Mouse (Mus musculus) heart, postnatal 25 days (tissue): ENCODE data around the gene Rbbp5. TPM values are rescaled to one million over a fixed set of nuclear protein-coding genes. Genes with fewer than 3 reads are reported as not detected.

Experiments used
- DNase-seq: peaks from one replicate; pipeline ENCODE4 v3.0.0; 2022; ENCODE audit warnings: low spot score
- intact Hi-C: fragments of 180-260 bp; cut with DNase I; formaldehyde crosslinking; loops from one replicate; pipeline ENCODE4 v1.15.1; 2025
- total RNA-seq, 2 experiments: library from RNA; stranded (reverse); gene quantifications; 2 replicates each; pipeline ENCODE4 v1.2.3; 2021

Rbbp5 gene
- total RNA-seq, 2 experiments from 2014 or later: 18.9 to 24.2 TPM

DNA sequence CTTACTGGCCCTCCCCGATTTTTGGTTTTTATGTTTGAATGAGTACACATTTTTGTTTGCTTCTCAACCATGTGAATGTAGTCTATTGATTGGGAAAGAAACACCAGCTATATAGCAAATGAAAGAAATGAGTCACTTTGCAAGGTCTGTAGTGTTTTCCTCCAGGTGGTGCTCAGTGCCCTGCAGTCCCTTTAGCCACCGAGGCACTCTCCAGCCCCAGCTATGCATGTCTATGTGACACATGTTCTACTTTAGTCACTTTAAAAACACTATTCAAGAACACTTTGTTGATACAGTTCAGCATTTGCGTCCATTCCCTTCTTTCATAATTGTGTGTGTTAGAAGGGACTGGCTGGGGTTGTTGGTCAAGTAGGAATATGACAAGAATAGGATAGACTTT is 6.1 kb downstream of the Rbbp5 start:
- intact Hi-C loops: no loop called here
- DNase-seq: no peak

DNA sequence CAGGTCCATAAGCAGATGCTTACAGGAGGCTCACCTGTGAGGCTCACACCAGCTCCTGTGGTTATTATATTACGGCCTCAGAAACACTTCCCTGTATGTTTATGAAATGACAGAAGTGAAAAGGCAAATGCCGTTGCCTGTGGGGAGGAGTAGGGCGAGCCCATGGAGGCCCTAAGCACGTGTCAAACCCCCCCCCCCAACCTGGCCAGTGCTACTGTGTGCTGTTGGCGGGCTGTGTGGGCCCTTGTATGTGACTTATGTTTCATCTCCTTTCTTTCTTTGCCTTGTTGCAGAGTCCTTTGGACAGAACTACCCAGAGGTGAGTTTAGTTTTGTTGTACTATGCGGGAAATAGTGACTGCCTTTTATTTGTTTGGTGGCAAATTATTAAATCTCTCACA is 6.6 kb downstream of the Rbbp5 start:
- intact Hi-C loops: no loop called here
- no peak for DNase-seq

DNA sequence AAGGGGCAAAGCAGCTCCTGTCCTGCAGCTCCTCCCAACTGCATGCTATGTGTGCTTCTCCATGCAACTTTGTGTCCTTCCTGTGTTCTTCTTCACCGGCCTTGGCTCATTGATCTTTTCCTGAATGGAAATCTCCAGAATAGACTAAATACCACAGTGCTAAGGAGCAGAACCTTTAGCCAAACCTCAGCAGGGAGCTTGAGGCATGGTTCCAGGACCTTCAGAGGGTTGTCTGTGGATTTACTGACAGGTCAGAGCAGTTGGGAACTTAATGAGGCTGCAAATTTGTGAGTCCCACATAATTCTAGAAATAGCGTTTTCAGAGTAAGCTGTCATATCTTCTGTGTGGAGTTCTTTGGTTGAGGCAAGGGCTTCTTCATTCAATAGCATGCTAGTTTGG is 23.4 kb downstream of the Rbbp5 start:
- DNase-seq: no peak
- intact Hi-C loops: no loop called here

- intact Hi-C loops: no loop called here
- DNase-seq: no peak
Measured at GRCm38 (mm10) chr1:132505155-132505554, 28.0 kb downstream of the Rbbp5 start.

GRCm38 (mm10) chr1:132506058-132506457 is 28.9 kb downstream of the Rbbp5 start, which contains the start of gene Tmem81:
Gene Tmem81 (plus strand): TSS chr1:132506230.
- intact Hi-C loops: no loop called here
- no peak for DNase-seq

DNA sequence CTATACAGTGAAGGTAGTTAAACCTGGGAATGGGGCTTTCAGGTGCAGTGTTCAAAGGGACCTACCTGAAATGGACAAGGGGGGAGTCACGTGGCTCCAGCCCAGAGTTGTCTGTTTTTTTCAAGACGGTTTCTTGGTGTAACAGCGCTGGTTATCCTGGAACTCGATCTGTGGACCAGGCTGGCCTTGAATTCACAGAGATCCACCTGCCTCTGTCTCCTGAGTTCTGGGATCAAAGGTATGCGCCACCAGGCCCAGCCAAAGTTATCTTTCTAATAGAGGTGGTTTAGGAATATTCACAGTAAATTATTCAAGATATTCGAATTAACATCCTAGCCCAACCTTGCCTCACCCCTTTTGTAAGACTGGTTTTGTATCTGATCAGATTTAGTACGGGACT is 29.5 kb downstream of the Rbbp5 start:
- intact Hi-C loops: no loop called here
- DNase-seq: no peak

DNA sequence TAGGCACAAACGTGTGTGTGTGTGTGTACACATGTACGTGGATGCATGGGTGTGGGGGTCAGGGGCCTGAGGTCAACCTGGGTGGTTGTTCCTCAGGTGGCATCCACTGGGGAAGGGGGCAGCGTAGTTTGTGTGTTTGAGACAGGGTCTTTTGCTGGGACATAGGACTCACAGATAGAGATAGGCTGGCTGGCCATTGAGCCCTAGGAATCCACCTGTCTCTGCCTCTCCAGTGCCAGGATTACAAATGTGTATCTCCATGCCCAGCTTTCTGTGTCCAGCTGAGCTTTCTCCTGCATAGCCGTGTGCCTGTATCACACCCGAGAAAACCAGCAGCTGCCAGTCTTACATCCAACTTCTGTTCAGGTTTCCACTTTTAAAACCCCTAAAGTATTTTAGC is 32.6 kb downstream of the Rbbp5 start:
- no peak for DNase-seq
- intact Hi-C loops: no loop called here

- intact Hi-C loops: no loop called here
- DNase-seq: no peak
Measured at GRCm38 (mm10) chr1:132511521-132511920, 34.4 kb downstream of the Rbbp5 start.

GRCm38 (mm10) chr1:132512106-132512505 is 34.9 kb downstream of the Rbbp5 start:
- intact Hi-C loops: no loop called here
- DNase-seq: no peak

DNA sequence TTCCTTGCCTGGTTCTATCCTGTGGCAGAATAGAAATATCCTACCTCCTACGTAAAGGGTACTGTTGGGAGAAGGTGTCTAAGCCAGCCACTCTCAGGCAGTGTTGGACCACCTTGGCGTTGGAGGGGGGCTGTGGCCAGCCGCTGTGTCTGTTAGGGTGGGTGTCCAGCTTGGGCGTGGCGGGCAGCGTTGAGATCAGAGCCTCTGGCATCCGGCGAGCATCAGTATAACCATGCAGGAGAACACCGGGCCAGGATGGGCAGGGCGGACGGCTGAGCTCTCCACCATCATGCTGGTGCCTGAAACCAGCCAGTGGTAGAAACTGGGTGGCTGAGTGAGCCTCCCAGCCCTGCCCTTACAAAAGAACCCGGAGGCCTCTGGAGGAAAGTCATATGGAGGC is 38.2 kb downstream of the Rbbp5 start:
- intact Hi-C loops: no loop called here
- no peak for DNase-seq

GRCm38 (mm10) chr1:132516776-132517175 is 39.6 kb downstream of the Rbbp5 start:
- no peak for DNase-seq
- intact Hi-C loops: no loop called here

DNA sequence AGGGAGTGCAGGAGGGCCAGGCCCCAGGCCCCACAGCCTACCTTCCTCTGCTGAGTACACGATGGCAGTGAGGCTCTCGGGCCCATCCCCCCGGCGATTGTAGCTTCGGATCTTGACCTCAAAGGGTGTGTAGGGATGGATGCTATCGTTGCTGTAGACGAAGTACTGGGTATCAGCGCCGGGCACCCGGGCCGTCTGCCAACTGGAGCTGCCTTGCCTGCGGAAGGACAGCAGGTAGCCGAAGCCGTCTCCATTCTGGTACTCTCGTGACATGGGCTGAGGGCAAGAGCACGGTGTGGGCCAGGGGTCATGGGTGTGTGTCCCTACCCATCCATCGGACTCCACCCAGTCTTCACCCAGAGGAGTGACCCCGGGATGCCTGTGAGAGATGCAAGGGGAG is 41.5 kb downstream of the Rbbp5 start:
- intact Hi-C loops: no loop called here
- no peak for DNase-seq

- intact Hi-C loops: loop anchor here (2.0 kb wide), 1 partner anchor 153 kb away; no protein-coding TSS in a partner anchor
- DNase-seq: no peak
Measured at GRCm38 (mm10) chr1:132519734-132520133, 42.6 kb downstream of the Rbbp5 start.

DNA sequence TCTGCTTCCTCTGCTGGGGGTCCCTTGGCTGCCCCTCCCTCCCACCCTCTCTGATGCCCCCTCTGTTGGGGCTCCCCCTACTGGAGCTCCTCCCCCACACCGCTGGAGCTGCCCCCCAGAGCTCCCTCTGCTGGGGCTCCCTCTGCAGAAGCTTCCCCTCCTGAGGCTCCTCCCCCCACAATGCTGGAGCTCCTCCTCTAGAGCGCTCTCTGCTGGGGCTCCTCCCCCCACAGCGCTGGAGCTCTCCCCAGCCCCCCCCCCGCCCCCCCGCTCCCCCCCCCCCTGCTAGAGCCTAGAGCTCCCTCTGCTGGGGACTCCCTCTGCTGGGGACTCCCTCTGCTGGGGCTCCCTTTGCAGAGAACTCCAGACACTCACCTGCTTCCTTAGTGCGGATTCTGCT is 43.6 kb downstream of the Rbbp5 start:
- intact Hi-C loops: loop anchor here (2.0 kb wide), 1 partner anchor 154 kb away; no protein-coding TSS in a partner anchor
- no peak for DNase-seq

- intact Hi-C loops: no loop called here
- no peak for DNase-seq
Measured at GRCm38 (mm10) chr1:132523048-132523447, 45.9 kb downstream of the Rbbp5 start.

GRCm38 (mm10) chr1:132523920-132524319 is 46.8 kb downstream of the Rbbp5 start:
- intact Hi-C loops: no loop called here

DNA sequence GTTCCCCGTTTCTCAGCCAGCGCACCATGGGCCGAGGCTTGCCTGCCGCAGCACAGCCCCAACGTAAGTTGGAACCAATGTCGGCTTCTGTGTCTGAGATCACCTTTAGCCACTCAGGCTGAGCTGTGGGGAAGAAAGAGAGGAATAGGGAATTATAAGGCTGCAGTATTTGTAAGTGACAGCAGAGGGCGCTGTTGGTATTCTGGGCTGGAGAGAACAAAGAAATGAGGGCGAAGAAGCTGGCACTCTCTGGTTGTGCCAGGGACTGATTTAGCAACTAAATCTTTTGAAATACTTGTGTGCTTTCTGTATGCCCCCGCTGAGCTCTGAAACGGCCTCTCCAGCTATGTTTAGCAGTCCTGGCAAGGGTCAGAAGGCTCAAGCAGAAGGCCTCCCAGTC is 48.7 kb downstream of the Rbbp5 start:
- intact Hi-C loops: loop anchor here (1.0 kb wide), 1 partner anchor 68 kb away; no protein-coding TSS in a partner anchor
- DNase-seq: no peak

More at GRCm38 (mm10) chr1:132523920-132524319, 46.8 kb downstream of the Rbbp5 start:
- DNase-seq: no peak

- DNase-seq: no peak
Measured at GRCm38 (mm10) chr1:132528071-132528470, 50.9 kb downstream of the Rbbp5 start.

DNA sequence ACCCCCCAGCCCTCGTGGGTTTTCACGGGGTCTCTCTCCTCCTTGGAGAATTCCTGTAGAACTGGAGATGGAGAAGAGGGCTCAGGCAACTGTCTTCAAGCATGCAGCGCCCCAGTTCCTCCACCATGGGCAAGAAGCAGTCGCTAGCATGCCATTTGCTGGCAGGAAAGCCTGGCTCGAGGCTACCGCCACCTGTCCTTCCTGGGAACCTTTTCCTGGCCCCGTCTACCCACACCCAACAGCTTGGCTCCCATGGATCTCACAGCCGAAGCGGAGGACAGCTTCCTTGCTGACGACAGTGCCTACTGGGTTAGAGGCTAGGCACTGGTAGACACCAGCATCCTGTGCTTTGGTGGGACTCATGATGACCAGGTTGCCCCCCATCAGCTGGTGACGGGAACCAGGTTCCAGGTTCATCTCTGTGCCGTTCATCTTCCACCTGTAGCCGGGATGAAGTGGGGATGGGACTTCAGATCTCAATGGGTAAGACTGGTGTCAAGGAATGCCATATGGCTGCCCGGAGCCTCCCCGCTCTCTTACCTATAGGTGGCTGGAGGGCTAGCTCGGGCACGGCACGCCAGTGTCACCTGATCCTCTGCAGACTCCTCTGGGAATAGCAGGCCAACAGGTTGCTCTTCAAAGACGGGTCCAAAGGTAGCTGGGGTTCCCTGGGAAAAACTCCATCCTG is 51.6 kb downstream of the Rbbp5 start:
- intact Hi-C loops: no loop called here
- no peak for DNase-seq

More at GRCm38 (mm10) chr1:132528071-132528470, 50.9 kb downstream of the Rbbp5 start:
- intact Hi-C loops: no loop called here

DNA sequence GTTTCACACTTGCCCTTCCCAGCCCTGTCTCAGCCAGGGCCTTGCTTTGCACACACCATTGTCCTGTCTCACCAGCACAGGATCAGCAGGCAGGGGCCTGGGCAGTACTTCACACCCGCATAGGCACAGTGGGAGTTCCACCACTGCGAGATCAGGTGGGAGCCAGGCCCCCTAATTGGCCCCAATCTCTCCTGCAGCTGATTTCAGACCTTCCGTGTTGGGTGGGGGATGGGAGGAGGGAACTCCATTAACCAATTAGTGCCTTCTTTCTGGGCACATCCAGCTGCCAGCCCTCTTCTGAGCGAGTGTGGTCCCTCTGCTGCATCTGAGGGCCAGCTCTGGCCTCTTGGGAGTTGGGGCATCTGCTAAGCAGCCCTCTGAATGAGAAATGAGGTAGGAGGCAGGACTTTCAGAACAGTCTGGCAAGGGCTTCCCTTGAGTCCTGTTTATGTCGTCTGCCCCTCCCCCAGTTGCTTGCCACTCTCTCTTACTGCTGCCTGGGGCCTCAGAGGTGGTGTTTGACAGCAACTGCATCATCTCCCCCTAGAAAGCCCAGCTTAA is 53.5 kb downstream of the Rbbp5 start:
- no peak for DNase-seq
- intact Hi-C loops: no loop called here

- DNase-seq: no peak
- intact Hi-C loops: no loop called here
Measured at GRCm38 (mm10) chr1:132532521-132532920, 55.4 kb downstream of the Rbbp5 start.

GRCm38 (mm10) chr1:132533840-132534239 is 56.7 kb downstream of the Rbbp5 start:
- no peak for DNase-seq
- intact Hi-C loops: no loop called here
